ENCODE assay signal across 14 mouse cellular contexts in the genomic region with DNA sequence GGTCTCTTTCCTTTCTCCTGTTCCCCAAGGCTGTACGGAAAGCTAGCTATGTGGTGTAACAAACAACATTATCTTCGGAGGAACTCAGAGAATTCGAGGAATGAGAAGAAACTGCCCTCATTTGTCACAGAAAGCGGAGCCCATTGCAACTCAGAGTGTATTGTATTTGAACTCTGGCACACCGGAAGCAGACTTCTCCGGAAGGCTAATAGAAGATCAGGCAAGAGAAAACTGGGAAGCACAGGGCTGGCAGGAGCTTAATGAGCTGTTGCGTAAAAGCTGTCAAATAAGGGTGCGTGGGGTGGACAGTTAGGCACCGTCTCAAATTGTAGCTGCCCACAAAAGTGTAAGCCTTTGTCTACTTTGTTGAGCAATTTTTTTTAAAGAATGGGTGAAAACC. TPM values are rescaled to one million over a fixed set of nuclear protein-coding genes. Genes with fewer than 3 reads are reported as not detected.
DNase-seq lines count a peak whose midpoint lies in the region; TF ChIP-seq lines count a peak whose summit lies in the region.
"Had no signal": no experiment of that assay in that cellular context is flagged by ENCODE, and none has a peak within 500 bp of the region (broad histone marks: within the 10 kb centered on the region; RNA-seq: fewer than 3 reads in every experiment).

No protein-coding gene starts in this region.

- no peak overlapping the region for H3K27ac ChIP-seq in thymus, adult 2 months (ENCODE audit: control insufficient read depth, insufficient read depth, low read length)
- H3K27ac ChIP-seq: liver, embryonic 15.5 days had no signal

- no peaks in the 10 kb centered on the region for H3K27me3 ChIP-seq in thymus, adult 2 months (ENCODE audit: control insufficient read depth, insufficient read depth, low read length)

- H3K36me3 ChIP-seq in thymus, adult 2 months (ENCODE audit: control insufficient read depth, insufficient read depth, low read length): no peaks in the 10 kb centered on the region
- H3K36me3 ChIP-seq: liver, embryonic 15.5 days had no signal

- 91% methylated on average over 9 of the region's 9 CpGs for WGBS in thymus, adult 2 months

- no peak overlapping the region for H3K4me3 ChIP-seq in thymus, adult 2 months (ENCODE audit: control insufficient read depth, insufficient read depth, low read length)
- H3K4me3 ChIP-seq: liver, embryonic 15.5 days had no signal

- peak; percentile 92 for DNase-seq in heart, adult 11 months
- DNase-seq in heart, postnatal 4 days: no peak
- peak; percentile 50 for DNase-seq in retina, postnatal 1 day
- DNase-seq in retina, embryonic 14.5 days (ENCODE audit: low spot score): no peak
- DNase-seq in kidney, postnatal 25 days: peak; percentile 49 to 58
- no peak for DNase-seq in thymus, adult 2 months
- no peak for DNase-seq in right cerebral cortex, adult 18-20 months
- no peak for DNase-seq in left cerebral cortex, adult 18-20 months (ENCODE audit: low spot score in 2 of 2)
- DNase-seq: adrenal gland, postnatal 25 days; B cell, adult 2 months; cerebellum, adult 9-11 months; gastrocnemius, postnatal 36 days; thymus, postnatal 14 days had no signal

- no peak for TF ChIP-seq CTCF in thymus, adult 2 months (IDR thresholded peaks at IDR 0.05; ENCODE audit: borderline replicate concordance, control insufficient read depth, extremely low read depth, insufficient read depth, low read length, poor library complexity)

- no peak for TF ChIP-seq POLR2A in thymus, adult 2 months (IDR thresholded peaks at IDR 0.05; ENCODE audit: control insufficient read depth, extremely low read depth, insufficient read depth, low read length, poor library complexity)

- peaks cover 23% of the 10 kb centered on the region for H3K4me1 ChIP-seq in thymus, adult 2 months (replicated peaks; ENCODE audit: control insufficient read depth, insufficient read depth, low read length)

RNA-seq across cellular contexts. Expression of a gene that starts 10.7 kb away (rescaled TPM):
- total RNA-seq in heart, postnatal 4 days (2021): under 1 TPM; 0.57 to 0.72 TPM
- 0.15 and 0.19 TPM in 2 replicates for polyA plus RNA-seq in thymus, adult 2 months (2012; rRNA removed)
- total RNA-seq in left cerebral cortex, adult 18-20 months (2021): under 1 TPM in 1 of 2 experiments, not detected in 1; 0.16 TPM
- total RNA-seq: gastrocnemius, postnatal 36 days had no signal

Comparison
In these comparisons a context has a peak if more than half of its experiments do, and no peak if none do; other contexts are left out.
1. DNase-seq: peak in heart, adult 11 months (single experiment), retina, postnatal 1 day (single experiment) and kidney, postnatal 25 days (2 of 2); none in heart, postnatal 4 days (single experiment), retina, embryonic 14.5 days (single experiment), thymus, adult 2 months (single experiment), right cerebral cortex, adult 18-20 months (single experiment) and left cerebral cortex, adult 18-20 months (0 of 2).